Mouse (Mus musculus) CD4-positive, CD25-positive, alpha-beta regulatory T cell, adult 2 months (primary cell): ENCODE measurements around the gene Gm44790.
"Not testable (repeated sequence)": the region's sequence is repeated elsewhere in the genome, so short reads cannot be mapped to it uniquely, and the experiment has no call there.

ENCODE experiments used
- DNase-seq: peaks from one replicate; pipeline ENCODE4 v3.0.0-alpha.2; 2012; ENCODE audit warnings: low read depth, low spot score

Gene Gm44790

DNA sequence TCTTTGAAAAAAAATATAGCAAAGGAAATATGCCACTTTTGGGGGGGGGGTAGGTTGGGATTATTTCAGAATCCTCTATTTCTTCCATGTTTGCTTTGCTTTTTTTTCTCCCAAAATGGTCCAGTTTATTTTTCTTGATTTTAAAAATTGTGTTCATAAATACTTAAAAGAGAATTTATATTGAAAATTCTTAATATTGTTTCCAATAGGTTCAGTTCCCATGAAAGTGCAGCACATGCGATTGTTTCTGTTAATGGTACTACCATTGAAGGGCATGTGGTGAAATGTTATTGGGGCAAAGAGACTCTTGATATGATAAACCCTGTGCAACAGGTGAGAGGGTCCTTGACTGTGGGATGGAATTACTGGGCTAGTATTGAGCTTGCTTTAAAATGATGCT is at the start of gene Gm44790:
Gene Gm44790, plus strand, starts transcription at position 301 of the 400 bp plus-strand sequence.
- DNase-seq, result no peak

DNA sequence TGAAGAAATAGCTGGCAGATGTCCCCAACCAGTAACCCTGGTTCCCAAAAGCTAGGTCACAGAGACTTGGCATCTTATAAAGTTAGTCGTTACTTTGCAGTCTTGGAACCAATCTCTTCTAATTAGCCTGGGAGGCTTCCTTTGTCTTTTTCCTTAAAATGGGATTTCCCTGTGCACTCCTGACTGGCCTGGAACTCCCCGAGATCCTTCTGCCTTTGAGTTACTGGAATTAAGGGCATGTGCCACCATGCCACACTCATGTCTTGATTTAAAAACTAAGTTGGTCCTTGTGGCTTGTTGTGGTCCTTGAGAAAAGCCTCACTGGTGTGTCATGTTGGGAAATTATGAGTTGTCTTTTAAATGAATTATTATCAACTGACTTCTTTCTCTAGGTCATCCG is 48.1 kb upstream of the Gm44790 start:
- no peak for DNase-seq

DNA sequence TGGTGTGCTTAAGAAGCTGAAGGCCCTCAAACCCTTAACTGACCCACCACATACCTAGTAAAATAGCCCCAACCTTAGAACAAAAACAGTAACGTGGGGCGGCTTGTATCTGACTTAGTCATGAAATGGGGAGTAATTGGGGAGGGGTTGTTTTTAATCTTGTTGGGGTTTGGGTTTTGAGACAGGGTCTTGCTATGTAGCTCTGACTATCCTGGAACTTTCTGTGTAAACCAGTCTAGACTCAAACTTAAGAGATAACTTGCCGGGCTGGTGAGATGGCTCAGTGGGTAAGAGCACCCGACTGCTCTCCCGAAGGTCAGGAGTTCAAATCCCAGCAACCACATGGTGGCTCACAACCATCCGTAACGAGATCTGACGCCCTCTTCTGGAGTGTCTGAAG is 46.3 kb upstream of the Gm44790 start:
- not testable (repeated sequence) for DNase-seq

DNA sequence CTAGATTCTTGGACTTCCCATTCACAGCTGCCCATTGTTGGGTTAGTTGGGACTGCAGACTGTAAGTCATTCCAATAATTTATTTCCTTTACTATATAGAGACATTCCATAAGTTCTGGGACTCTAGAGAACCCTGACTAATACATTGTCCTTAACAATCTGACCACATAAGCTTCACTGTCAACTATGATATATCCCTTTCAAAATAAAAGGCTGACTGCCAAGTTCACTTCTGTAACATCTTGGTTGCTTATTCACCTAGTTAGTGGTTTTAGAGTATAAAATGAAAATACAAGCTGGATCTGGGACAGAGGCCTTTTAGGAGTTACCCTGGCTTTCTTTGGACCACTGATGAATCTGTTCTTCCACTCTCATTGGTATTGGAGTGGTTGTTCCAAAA is 43.9 kb upstream of the Gm44790 start:
- no peak for DNase-seq

DNA sequence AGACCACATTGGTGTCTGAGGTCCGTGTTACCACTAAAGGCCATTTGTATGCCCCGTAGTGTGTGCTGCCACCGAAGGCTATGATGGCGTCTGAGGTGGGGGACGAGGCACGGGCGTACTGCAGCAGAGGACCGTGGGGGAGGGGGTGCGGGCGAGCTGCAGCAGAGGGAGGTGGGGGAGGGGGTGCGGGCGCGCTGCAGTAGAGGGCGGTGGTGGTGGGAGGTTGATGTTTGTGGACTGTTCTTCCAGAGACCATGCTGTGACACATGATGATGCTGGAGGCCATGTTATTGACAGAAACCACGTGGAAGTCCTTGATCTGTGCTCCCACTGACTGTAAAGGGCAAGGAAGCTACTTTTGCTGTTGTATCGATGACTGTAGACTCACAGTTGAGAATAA is 43.1 kb upstream of the Gm44790 start:
- DNase-seq, result no peak

DNA sequence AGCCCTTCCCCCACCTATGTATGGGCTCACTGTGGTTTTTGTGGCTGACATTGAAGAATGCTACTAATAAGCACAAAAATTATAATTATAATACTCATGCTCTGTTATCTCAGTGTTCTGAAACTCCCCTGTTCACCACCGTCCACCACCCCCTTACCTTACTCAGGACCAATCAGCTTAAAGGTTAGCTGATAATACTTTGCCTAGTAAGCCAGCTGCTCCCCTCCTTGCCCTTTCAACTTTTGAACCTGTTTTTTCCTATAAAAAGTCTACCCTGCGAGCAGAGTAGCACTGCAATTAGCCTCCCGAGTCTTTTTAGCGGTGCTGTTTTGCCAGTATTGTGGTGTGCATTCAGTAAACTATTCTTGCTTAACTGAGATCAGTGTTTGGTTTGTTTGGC is 41.8 kb upstream of the Gm44790 start:
- no peak for DNase-seq

DNA sequence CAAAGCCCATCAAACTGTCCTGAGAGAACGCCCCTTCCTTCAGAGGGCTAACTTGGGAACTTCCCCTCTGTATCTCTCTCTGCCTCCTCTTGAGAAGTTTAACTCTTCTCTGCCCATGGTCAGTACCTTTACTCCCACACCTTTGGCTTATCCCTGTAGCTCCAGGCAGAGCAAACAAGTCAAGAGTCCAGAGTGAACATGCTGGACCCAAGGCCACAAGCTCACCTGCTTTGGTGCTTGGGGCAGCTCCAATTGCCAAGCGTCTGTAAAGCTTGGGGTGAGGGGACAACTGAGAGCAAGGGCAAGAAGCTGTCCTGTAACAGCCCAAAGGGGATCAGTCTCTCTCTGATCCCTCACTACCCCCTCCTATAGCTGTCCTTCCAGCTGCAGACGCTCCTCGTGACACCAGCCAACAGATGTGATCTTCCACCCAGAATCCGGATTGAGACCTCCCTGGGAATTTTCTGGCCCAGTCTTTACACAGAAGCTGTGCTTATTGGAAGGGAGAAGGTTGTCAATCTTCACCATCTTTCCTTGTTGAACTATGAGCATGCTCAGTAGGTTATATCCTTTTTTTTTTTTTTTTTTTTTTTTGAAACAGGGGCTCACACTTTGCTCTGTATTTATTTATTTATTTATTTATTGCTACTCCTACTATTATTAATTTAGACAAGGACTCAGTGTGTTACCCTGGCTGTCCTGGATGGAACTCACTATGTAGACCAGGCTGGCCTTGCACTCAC is 40.9 kb upstream of the Gm44790 start:
- DNase-seq, result no peak

DNA sequence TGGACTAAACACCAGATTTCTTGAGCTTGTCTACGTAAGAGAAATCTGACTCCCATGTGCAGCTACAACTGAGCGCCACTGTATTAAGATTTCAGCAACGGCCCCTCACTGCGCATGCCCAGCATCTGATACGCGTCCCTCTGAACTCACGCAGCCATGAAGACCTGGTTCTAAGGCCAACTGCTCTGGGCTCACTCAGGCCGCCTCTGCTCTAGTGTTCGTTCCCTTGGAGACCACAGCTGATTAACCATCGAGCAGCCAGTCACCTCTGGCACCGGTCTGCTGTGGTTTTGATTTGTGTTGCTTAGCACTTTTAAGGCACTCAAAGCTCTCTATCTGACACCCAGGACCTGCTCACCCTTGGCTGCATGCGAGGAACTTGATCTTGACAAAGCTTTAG is 39.1 kb upstream of the Gm44790 start:
- DNase-seq, result no peak

DNA sequence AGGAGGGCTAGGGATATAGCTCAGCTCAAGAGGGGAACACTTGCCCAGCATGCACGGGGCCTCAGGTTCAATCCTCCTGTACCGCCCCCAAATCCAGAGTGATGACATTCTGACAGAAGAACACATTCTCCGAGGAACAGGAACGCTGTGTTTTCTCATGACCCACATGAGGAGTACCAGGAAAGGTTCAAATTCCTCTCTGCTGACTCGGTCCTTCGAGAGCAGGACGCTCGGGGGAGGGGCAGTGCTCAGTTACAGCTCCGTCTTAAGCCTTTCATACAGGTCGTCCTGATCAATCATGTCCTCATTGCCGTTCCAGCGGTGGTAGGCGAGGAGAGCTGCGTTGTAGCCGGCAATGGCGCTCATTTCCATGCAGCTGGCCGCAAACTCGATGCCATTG is 38.0 kb upstream of the Gm44790 start:
- DNase-seq, result no peak

GRCm38 (mm10) chr6:86391326-86391725 is 35.1 kb upstream of the Gm44790 start:
- peak; percentile 50 for DNase-seq

DNA sequence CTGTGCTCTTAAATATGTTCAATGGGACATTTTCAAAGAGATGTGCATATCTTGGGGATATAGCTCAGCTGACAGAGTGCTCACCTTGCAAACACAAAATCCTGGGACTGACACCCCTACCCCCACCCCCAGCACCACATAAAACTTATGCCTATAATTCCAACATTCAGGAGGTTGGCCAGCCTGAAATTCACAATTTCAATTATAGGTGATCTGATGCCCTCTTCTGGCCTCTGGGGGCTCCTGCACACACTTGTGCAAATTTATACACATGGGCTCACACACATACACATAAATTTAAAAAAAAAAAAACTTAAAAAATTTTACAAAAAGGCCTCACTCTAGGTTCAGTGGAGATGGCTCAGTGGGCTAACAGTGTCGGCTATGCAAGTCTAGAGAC is 33.3 kb upstream of the Gm44790 start:
- no peak for DNase-seq

DNA sequence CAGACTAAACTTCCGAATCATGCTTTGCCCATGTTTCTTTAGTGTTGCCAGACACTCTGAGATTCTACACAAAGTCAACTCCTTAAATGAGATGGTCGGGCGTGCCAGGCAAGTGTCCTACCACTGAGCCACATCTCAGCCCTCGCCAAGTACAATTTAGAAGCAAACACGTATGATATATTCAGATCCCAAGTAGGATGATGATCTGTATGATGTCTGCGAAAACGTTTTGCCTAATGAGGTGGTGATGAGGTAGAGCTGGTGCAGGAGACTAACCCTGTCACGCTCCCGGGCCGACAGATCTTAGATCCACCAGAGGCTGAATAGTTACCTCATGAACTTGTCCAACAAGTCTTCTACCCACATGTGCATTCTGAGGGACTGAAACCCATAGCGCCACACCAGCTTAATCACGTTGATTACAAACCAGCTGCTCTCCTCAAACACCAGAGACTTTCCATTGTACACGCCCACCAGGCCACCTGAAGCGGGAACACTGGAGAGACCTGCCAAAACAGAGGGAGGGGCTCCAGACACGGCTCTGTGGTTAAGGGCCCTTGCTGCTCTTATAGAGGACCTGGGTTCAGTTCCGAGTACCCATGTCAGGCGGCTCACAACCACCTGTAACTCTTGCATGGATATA is 32.3 kb upstream of the Gm44790 start:
- no peak for DNase-seq

DNA sequence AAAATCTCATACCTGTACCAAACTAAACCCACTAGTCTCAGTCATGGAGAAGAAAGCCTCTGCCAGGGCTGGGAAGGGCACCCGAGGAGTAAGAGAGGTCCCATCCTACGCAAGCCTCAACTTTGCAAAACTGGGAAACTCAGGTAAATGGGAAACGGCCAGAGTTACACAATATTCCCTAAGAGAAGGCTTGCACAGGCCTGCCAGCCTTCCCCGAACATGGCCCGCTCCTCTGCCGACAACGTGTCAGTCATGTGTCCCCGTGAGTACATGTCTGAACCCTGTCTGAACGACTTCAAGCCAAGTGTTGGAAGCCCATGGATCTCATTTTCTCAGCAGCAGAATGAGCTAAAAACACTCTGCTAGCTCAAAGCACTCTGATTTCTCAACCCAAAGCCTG is 31.4 kb upstream of the Gm44790 start:
- no peak for DNase-seq

GRCm38 (mm10) chr6:86395969-86396368 is 30.5 kb upstream of the Gm44790 start:
- no peak for DNase-seq

- peak; percentile 89 for DNase-seq
Observed at GRCm38 (mm10) chr6:86396581-86397256, 29.7 kb upstream of the Gm44790 start, which contains the start of gene Pcyox1. Pcyox1 (minus strand) TSS chr6:86397154.

- no peak for DNase-seq
Observed at GRCm38 (mm10) chr6:86397257-86397980, 29.0 kb upstream of the Gm44790 start.

DNA sequence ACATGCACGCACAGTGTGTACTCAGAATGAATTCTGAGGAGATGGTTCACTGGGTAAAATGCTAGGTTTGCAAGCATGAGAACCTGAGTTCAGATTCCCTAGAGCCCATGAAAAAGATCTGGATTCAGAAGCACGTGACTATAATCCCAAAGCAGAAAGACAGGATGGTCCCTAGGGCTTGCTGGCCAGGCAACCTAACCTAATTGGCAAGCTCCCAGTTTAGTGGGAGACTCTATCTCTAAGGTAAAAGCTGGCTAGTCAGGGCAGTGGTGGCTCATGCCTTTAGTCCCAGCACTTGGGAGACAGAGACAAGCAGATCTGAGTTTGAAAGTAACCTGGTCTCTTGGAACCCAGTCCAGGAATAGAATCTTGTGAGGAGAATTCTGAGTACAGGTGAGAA is 27.5 kb upstream of the Gm44790 start:
- no peak for DNase-seq

DNA sequence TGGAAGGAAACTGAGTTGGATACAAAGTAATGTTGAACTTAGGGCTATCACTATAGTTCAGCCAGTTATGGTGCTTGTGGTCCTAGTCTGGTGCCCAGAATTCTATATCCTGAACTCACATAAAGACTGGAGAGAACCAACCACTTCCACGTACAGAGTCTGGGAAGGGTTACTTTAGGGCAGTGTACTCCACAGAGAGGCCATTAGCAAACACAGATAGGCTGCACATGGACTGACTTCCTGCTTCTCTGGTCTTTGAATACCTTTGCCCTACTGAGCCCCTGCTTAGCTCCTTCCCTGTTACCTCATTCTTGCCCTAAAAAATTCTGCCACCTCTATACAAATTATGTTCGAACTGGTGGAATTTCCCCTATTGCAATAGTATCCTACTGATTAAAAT is 26.5 kb upstream of the Gm44790 start:
- no peak for DNase-seq

DNA sequence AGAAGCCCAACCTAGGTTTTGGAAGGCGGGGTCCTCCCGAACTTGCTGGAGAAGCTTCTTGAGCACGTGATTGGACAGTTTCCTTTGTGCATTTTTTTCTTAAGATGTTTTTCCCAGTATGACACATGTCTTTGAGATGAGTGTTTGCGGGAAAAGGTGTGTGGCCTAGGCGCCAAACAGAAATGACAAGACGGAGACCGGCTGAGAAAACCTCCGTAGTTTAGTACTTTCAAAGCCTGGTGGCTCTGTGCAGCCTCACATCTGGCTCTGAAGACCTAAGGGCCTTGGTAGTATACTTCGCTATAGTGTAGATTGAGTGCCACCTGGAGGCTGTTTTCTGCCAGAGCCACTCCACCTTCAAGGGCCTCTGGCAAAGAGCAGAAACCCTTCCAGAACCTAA is 25.5 kb upstream of the Gm44790 start:
- DNase-seq, result peak; percentile 89

GRCm38 (mm10) chr6:86402681-86403607 is 23.5 kb upstream of the Gm44790 start:
- DNase-seq, result no peak

DNA sequence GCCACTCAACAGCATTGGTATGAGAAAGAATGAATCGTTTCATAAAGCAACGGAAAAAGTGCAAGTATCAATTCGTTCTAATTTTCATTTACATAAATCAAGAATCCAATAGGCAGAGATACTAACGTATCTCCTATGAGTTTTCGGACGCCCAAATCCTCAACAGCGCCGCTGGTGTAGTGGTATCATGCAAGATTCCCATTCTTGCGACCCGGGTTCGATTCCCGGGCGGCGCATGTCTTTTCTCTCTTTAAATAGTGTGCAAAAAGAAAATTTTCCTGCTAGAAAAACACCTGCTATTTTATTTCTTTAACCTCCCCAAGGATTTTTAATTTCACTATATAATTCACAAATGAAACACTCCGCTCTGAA is 22.7 kb upstream of the Gm44790 start:
- peak; percentile 83 for DNase-seq
